In the genomic region with DNA sequence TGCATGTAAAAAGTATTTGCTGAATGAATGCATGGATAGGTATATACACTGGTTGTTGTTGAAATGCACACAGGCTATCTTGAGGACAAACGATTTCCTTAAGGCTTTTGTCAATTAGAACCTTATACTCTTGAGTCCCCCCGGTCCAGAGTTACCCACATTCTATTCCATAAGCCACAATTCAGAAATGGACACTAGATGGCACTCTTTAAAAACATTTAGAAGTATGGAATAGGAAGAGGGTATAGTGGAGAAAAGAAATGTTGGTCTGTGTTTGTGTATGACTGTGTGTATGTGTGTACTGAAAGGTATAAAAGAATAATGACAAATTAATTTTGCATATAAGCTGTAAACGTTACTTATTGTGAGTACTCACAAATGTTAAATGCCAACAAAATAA, we compare ENCODE assay signal across 9 mouse cellular contexts. TPM values are rescaled to one million over a fixed set of nuclear protein-coding genes. Genes with fewer than 3 reads are reported as not detected.
DNase-seq lines count a peak whose midpoint lies in the region; ATAC-seq lines count a peak whose summit lies in the region.
"Had no signal": no experiment of that assay in that cellular context is flagged by ENCODE, and none has a peak within 500 bp of the region (broad histone marks: within the 10 kb centered on the region; RNA-seq: fewer than 3 reads in every experiment).

No protein-coding gene starts in this region.

- H3K27ac ChIP-seq in limb, embryonic 11.5 days (replicated peaks; ENCODE audit: low read depth, low read length) = no peak overlapping the region
- H3K27ac ChIP-seq in limb, embryonic 10.5 days = no peak overlapping the region

- no peaks in the 10 kb centered on the region for H3K9me3 ChIP-seq in limb, embryonic 11.5 days (ENCODE audit: control insufficient read depth, low read length)
- no peaks in the 10 kb centered on the region for H3K9me3 ChIP-seq in limb, embryonic 10.5 days (replicated peaks)

- ATAC-seq in limb, embryonic 11.5 days (ENCODE audit: insufficient number of reproducible peaks, low FRiP score, low TSS enrichment, low read depth) = 0 out of 2 replicates have a peak, but pooled peaks have one; percentile 19
- ATAC-seq in hematopoietic stem cell, adult 5-6 weeks (replicated peaks in 1 of 2; ENCODE audit: insufficient read depth in 1 of 2, low FRiP score in 2 of 2, low TSS enrichment in 1 of 2, low read depth in 1 of 2, poor library complexity in 2 of 2, severe bottlenecking in 2 of 2) = peak; percentile 90 to 93
- ATAC-seq in megakaryocyte progenitor cell, adult 5-6 weeks (replicated peaks; ENCODE audit: poor library complexity) = peak; percentile 90

- no peaks in the 10 kb centered on the region for H3K27me3 ChIP-seq in limb, embryonic 11.5 days (ENCODE audit: control insufficient read depth, insufficient read depth, low read length)
- H3K27me3 ChIP-seq in limb, embryonic 10.5 days (ENCODE audit: low read depth, poor library complexity, severe bottlenecking) = no peaks in the 10 kb centered on the region

- no peaks in the 10 kb centered on the region for H3K4me1 ChIP-seq in limb, embryonic 11.5 days (ENCODE audit: control insufficient read depth, insufficient read depth, low read length)
- peaks cover 6% of the 10 kb centered on the region; the same call in 1 of the 2 replicates for H3K4me1 ChIP-seq in limb, embryonic 10.5 days

- no peak overlapping the region for H3K9ac ChIP-seq in limb, embryonic 11.5 days (ENCODE audit: low read length)

- DNase-seq in limb, embryonic 11.5 days (ENCODE audit: low spot score) = no peak
- no peak for DNase-seq in limb, embryonic 10.5 days (ENCODE audit: low spot score)
- DNase-seq in adipocyte (ENCODE audit: low spot score) = peak; percentile 64
- DNase-seq in adrenal gland, adult 18-20 months (ENCODE audit: low spot score in 2 of 2) = no peak
- no peak for DNase-seq in urinary bladder, postnatal 36 days (ENCODE audit: low spot score in 2 of 2)
- DNase-seq in spleen, postnatal 10 days (ENCODE audit: low spot score in 2 of 2) = no peak

- 70% methylated on average over 3 of the region's 3 CpGs for WGBS in limb, embryonic 11.5 days
- 78% methylated on average over 3 of the region's 3 CpGs for WGBS in limb, embryonic 10.5 days

- no peak overlapping the region for H3K4me2 ChIP-seq in limb, embryonic 11.5 days (ENCODE audit: low read depth, severe bottlenecking)

- no peak overlapping the region for H3K4me3 ChIP-seq in limb, embryonic 11.5 days (ENCODE audit: low read depth, low read length)
- H3K4me3 ChIP-seq in limb, embryonic 10.5 days = no peak overlapping the region
- H3K4me3 ChIP-seq: erythroblast, embryonic 14.5 days had no signal

- H3K36me3 ChIP-seq in limb, embryonic 11.5 days (ENCODE audit: control insufficient read depth, insufficient read depth, low read length) = peaks cover 11% of the 10 kb centered on the region
- H3K36me3 ChIP-seq in limb, embryonic 10.5 days = peaks cover 35% of the 10 kb centered on the region

RNA-seq across cellular contexts. Expression of gene Ints12, which starts 5.8 kb away (rescaled TPM):
- 23.0 and 25.3 TPM in 2 replicates for polyA plus RNA-seq in limb, embryonic 11.5 days (2014; fragmentation: Nextera tagmentation; extraction: Ambion mirVana)
- polyA plus RNA-seq in limb, embryonic 10.5 days (2016; fragmentation: Nextera tagmentation; extraction: Ambion mirVana) = 22.1 and 24.1 TPM in 2 replicates
- 13.4 and 19.8 TPM in 2 replicates for total RNA-seq in hematopoietic stem cell, adult 5-6 weeks (2017)
- total RNA-seq in megakaryocyte progenitor cell, adult 5-6 weeks (2015) = 23.1 and 24.0 TPM in 2 replicates
- total RNA-seq in megakaryocyte progenitor cell, adult 5-6 weeks (2017) = 12.5 and 14.9 TPM in 2 replicates
- total RNA-seq in adrenal gland, adult 18-20 months (2021) = 10 to 100 TPM; 12.3 TPM

RNA-seq across cellular contexts. Expression of gene Gstcd, which starts 6.0 kb away (rescaled TPM):
- polyA plus RNA-seq in limb, embryonic 11.5 days (2014; fragmentation: Nextera tagmentation; extraction: Ambion mirVana) = 10.9 and 12.1 TPM in 2 replicates
- polyA plus RNA-seq in limb, embryonic 10.5 days (2016; fragmentation: Nextera tagmentation; extraction: Ambion mirVana) = 10.1 and 10.9 TPM in 2 replicates
- 21.2 and 24.8 TPM in 2 replicates for total RNA-seq in hematopoietic stem cell, adult 5-6 weeks (2017)
- total RNA-seq in megakaryocyte progenitor cell, adult 5-6 weeks (2015) = 23.4 and 24.6 TPM in 2 replicates
- 17.6 and 21.4 TPM in 2 replicates for total RNA-seq in megakaryocyte progenitor cell, adult 5-6 weeks (2017)
- 1 to 10 TPM; 7.9 to 9.3 TPM for total RNA-seq in adrenal gland, adult 18-20 months (2021)

Comparison
In these comparisons a context has a peak if more than half of its experiments do, and no peak if none do; other contexts are left out.
1. ATAC-seq: peak in every context shown above with its lines; median percentile 92 in hematopoietic stem cell, adult 5-6 weeks; 90 in megakaryocyte progenitor cell, adult 5-6 weeks; 19 in limb, embryonic 11.5 days.